Mouse (Mus musculus): ENCODE results near the gene Fhl2. TPM values are rescaled to one million over a fixed set of nuclear protein-coding genes. Genes with fewer than 3 reads are reported as not detected.
"Not testable (repeated sequence)": the region's sequence is repeated elsewhere in the genome, so short reads cannot be mapped to it uniquely, and the experiment has no call there.

Gene Fhl2
- polyA plus RNA-seq, 1 experiment from 2014 or later = 14.6 TPM

DNA sequence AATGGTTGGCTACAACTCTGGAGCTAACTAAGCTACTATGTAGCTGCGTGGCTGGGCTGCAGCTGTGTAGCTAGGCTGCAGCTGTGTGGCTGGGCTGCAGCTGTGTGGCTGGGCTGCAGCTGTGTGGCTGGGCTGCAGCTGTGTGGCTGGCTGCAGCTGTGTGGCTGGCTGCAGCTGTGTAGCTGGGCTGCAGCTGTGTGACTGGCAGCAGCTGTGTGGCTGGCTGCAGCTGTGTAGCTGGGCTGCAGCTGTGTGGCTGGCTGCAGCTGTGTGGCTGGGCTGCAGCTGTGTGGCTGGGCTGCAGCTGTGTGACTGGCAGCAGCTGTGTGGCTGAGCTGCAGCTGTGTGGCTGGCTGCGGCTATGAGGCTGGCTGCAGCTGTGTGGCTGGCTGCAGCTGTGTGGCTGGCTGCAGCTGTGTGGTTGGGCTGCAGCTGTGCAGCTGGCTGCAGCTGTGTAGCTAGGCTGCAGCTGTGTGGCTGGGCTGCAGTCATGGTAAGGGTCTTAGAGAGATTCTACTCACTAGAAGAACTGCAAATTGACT lies 60.2 kb downstream of the Fhl2 start:
- H3K4me3 ChIP-seq (ENCODE audit: low read depth, low read length); ATAC-seq (replicated peaks; ENCODE audit: insufficient number of reproducible peaks, low FRiP score, low TSS enrichment, low read depth); H3K4me2 ChIP-seq (ENCODE audit: low read depth, low read length); DNase-seq (ENCODE audit: low spot score); H3K36me3 ChIP-seq (replicated peaks; ENCODE audit: control insufficient read depth, insufficient read depth, low read depth, low read length); H3K4me1 ChIP-seq (ENCODE audit: control insufficient read depth, insufficient read depth, low read length); H3K9me3 ChIP-seq (replicated peaks; ENCODE audit: control insufficient read depth, low read length); H3K27me3 ChIP-seq (ENCODE audit: control insufficient read depth, insufficient read depth, low read length); H3K9ac ChIP-seq (replicated peaks; ENCODE audit: low read length); H3K27ac ChIP-seq (replicated peaks; ENCODE audit: low read depth, low read length): not testable (repeated sequence)
- WGBS = 69% methylated on average over 2 of the region's 2 CpGs

GRCm38 (mm10) chr1:43131591-43131990 lies 65.2 kb downstream of the Fhl2 start:
- Histone ChIP-seq H3K4me3 (ENCODE audit: low read depth, low read length) (no peak overlapping the region), H3K4me1 (ENCODE audit: control insufficient read depth, insufficient read depth, low read length) (no peaks in the 10 kb centered on the region), H3K9ac (replicated peaks; ENCODE audit: low read length) (no peak overlapping the region), H3K27ac (replicated peaks; ENCODE audit: low read depth, low read length) (no peak overlapping the region), H3K4me2 (ENCODE audit: low read depth, low read length) (no peak overlapping the region), H3K9me3 (replicated peaks; ENCODE audit: control insufficient read depth, low read length) (no peaks in the 10 kb centered on the region), H3K27me3 (ENCODE audit: control insufficient read depth, insufficient read depth, low read length) (no peaks in the 10 kb centered on the region), H3K36me3 (replicated peaks; ENCODE audit: control insufficient read depth, insufficient read depth, low read depth, low read length) (no peaks in the 10 kb centered on the region)
- WGBS = 90% methylated on average over 9 of the region's 9 CpGs
- DNase-seq (ENCODE audit: low spot score) (no peak), ATAC-seq (replicated peaks; ENCODE audit: insufficient number of reproducible peaks, low FRiP score, low TSS enrichment, low read depth) (no peak)

DNA sequence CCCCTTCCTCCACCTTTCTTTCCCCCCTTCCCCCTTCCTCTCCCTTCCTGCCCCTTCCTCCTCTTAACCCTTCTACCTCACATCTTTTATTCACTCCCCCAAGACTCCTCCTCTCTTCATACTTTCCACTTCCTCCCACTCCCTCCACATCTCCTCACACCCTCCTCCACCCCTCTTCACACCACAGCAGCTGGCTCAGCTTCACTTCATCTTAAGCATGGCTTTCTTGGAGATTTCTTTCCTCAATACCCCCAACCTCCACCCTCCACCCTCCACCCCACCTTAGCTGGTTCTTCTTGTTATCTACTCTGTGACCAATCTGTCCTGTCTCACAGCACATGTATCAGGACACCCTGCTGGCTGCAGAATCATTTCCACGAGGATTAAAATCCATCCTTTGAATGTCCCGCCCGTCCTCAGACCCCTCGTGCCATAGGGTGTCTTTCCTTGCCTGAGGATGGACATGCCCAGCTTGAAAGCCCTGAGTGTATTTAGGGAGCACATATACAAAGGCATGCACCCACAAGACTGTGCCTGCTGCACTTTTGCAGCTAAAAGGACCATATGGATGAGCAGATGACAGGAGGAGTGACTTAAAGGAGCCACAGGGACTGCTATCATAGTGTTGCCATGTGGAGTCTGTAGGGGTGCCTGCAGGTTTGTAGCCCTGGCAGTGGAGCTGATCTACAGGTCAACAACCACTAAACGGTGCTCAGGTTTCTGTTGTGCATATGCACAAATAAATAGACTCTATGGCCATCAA lies 66.4 kb downstream of the Fhl2 start:
- Histone ChIP-seq H3K27me3 (ENCODE audit: control insufficient read depth, insufficient read depth, low read length) (no peaks in the 10 kb centered on the region), H3K4me3 (ENCODE audit: low read depth, low read length) (no peak overlapping the region), H3K4me1 (ENCODE audit: control insufficient read depth, insufficient read depth, low read length) (no peaks in the 10 kb centered on the region), H3K9me3 (replicated peaks; ENCODE audit: control insufficient read depth, low read length) (no peaks in the 10 kb centered on the region), H3K9ac (replicated peaks; ENCODE audit: low read length) (no peak overlapping the region), H3K36me3 (replicated peaks; ENCODE audit: control insufficient read depth, insufficient read depth, low read depth, low read length) (no peaks in the 10 kb centered on the region), H3K4me2 (ENCODE audit: low read depth, low read length) (no peak overlapping the region), H3K27ac (replicated peaks; ENCODE audit: low read depth, low read length) (no peak overlapping the region)
- no peak for DNase-seq (ENCODE audit: low spot score)
- ATAC-seq (replicated peaks; ENCODE audit: insufficient number of reproducible peaks, low FRiP score, low TSS enrichment, low read depth) = no peak
- WGBS = 77% methylated on average over 5 of the region's 5 CpGs

DNA sequence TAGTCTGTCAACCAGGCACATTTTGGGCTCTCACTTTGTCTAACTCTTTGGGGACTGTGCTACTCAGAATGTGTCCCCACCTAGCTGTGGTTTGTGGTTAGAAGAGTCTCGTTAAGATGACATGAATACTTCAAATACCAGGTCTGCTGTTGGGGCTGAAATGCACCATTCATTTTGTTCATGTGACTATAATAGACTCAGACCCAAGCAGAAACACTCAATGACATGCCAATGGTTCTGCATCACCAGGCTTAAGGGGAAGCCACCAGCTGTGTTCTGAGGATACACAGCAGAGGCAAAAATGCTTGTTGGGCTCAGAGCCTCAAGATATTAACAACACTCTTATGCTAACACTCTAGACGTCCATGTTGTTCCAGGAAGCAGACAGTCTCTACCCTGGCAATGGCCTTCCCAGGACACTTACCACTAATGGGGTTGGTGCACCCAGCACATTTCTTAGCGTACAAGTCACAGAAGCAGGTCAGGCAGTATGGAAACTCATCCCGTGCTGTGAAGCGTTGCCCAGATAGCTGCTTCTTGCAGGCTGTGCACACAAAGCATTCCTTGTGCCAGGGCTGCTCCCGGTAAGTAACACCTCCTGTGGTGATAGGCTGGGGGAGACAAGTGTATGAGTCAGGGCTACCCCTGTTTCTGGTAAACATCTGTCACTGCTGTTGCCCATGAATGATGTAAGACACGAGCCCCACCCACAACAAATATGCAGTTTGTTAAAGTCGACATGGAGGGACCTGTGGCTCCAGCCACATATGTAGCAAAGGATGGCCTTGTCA lies 68.8 kb downstream of the Fhl2 start:
- DNase-seq (ENCODE audit: low spot score) (no peak), ATAC-seq (replicated peaks; ENCODE audit: insufficient number of reproducible peaks, low FRiP score, low TSS enrichment, low read depth) (no peak)
- Histone ChIP-seq H3K4me1 (ENCODE audit: control insufficient read depth, insufficient read depth, low read length) (no peaks in the 10 kb centered on the region), H3K27ac (replicated peaks; ENCODE audit: low read depth, low read length) (no peak overlapping the region), H3K9ac (replicated peaks; ENCODE audit: low read length) (no peak overlapping the region), H3K36me3 (replicated peaks; ENCODE audit: control insufficient read depth, insufficient read depth, low read depth, low read length) (no peaks in the 10 kb centered on the region), H3K9me3 (replicated peaks; ENCODE audit: control insufficient read depth, low read length) (no peaks in the 10 kb centered on the region), H3K4me2 (ENCODE audit: low read depth, low read length) (no peak overlapping the region), H3K27me3 (ENCODE audit: control insufficient read depth, insufficient read depth, low read length) (no peaks in the 10 kb centered on the region), H3K4me3 (ENCODE audit: low read depth, low read length) (no peak overlapping the region)
- WGBS = 78% methylated on average over 8 of the region's 8 CpGs

DNA sequence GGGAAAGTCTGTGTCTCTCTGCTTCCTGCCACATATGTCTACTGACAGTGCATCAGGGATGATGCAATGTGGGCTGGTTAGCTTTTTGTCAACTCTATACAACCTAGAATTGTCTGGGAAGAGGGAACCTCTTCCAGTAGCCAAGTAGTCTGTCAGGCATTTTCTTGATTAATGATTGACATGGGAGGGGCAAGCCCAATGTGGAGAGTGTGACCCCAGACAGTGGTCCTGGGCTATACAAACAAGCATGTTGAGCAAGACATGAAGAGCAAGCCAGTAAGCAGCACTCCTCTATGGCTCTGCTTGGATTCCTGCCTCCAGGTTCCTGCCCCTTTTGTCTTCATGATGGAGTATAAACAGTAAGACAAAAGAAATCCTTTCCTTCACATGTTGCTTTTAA lies 69.6 kb downstream of the Fhl2 start:
- H3K27ac ChIP-seq (replicated peaks; ENCODE audit: low read depth, low read length) = no peak overlapping the region
- no peak overlapping the region for H3K4me2 ChIP-seq (ENCODE audit: low read depth, low read length)
- no peaks in the 10 kb centered on the region for H3K36me3 ChIP-seq (replicated peaks; ENCODE audit: control insufficient read depth, insufficient read depth, low read depth, low read length)
- H3K4me1 ChIP-seq (ENCODE audit: control insufficient read depth, insufficient read depth, low read length) = no peaks in the 10 kb centered on the region
- H3K9ac ChIP-seq (replicated peaks; ENCODE audit: low read length) = no peak overlapping the region
- ATAC-seq (replicated peaks; ENCODE audit: insufficient number of reproducible peaks, low FRiP score, low TSS enrichment, low read depth) (no peak), DNase-seq (ENCODE audit: low spot score) (no peak)
- no peaks in the 10 kb centered on the region for H3K27me3 ChIP-seq (ENCODE audit: control insufficient read depth, insufficient read depth, low read length)
- H3K4me3 ChIP-seq (ENCODE audit: low read depth, low read length) = no peak overlapping the region
- H3K9me3 ChIP-seq (replicated peaks; ENCODE audit: control insufficient read depth, low read length) = no peaks in the 10 kb centered on the region

GRCm38 (mm10) chr1:43124726-43125125 lies 72.1 kb downstream of the Fhl2 start:
- Histone ChIP-seq H3K4me2 (ENCODE audit: low read depth, low read length) (no peak overlapping the region), H3K4me1 (ENCODE audit: control insufficient read depth, insufficient read depth, low read length) (no peaks in the 10 kb centered on the region), H3K4me3 (ENCODE audit: low read depth, low read length) (no peak overlapping the region), H3K36me3 (replicated peaks; ENCODE audit: control insufficient read depth, insufficient read depth, low read depth, low read length) (no peaks in the 10 kb centered on the region), H3K9ac (replicated peaks; ENCODE audit: low read length) (no peak overlapping the region), H3K27ac (replicated peaks; ENCODE audit: low read depth, low read length) (no peak overlapping the region), H3K27me3 (ENCODE audit: control insufficient read depth, insufficient read depth, low read length) (no peaks in the 10 kb centered on the region), H3K9me3 (replicated peaks; ENCODE audit: control insufficient read depth, low read length) (no peaks in the 10 kb centered on the region)
- no peak for ATAC-seq (replicated peaks; ENCODE audit: insufficient number of reproducible peaks, low FRiP score, low TSS enrichment, low read depth)
- DNase-seq (ENCODE audit: low spot score) = no peak
- WGBS = 84% methylated on average over 4 of the region's 4 CpGs

DNA sequence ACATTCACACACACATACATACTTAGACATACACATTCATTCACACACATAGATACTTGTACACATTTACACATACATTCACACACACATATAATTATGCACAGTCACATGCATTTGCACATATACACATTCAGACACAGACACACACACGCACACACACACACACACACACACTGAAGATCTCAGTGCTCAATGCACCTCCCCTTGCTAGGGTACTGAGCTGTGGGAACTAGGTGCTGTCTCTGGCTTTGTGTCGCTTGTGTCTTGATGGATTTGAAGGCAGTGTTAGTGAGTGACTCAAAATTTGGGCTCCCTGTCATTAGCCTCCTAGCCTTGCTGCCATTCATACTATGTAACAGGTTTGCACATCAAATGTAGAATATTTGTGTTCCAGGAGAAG lies 74.2 kb downstream of the Fhl2 start:
- Histone ChIP-seq H3K36me3 (replicated peaks; ENCODE audit: control insufficient read depth, insufficient read depth, low read depth, low read length) (no peaks in the 10 kb centered on the region), H3K27me3 (ENCODE audit: control insufficient read depth, insufficient read depth, low read length) (no peaks in the 10 kb centered on the region), H3K9me3 (replicated peaks; ENCODE audit: control insufficient read depth, low read length) (no peaks in the 10 kb centered on the region), H3K9ac (replicated peaks; ENCODE audit: low read length) (no peak overlapping the region), H3K27ac (replicated peaks; ENCODE audit: low read depth, low read length) (no peak overlapping the region), H3K4me3 (ENCODE audit: low read depth, low read length) (no peak overlapping the region), H3K4me2 (ENCODE audit: low read depth, low read length) (no peak overlapping the region), H3K4me1 (ENCODE audit: control insufficient read depth, insufficient read depth, low read length) (no peaks in the 10 kb centered on the region)
- ATAC-seq (replicated peaks; ENCODE audit: insufficient number of reproducible peaks, low FRiP score, low TSS enrichment, low read depth) (no peak), DNase-seq (ENCODE audit: low spot score) (no peak)
- WGBS = 80% methylated on average over 2 of the region's 2 CpGs

DNA sequence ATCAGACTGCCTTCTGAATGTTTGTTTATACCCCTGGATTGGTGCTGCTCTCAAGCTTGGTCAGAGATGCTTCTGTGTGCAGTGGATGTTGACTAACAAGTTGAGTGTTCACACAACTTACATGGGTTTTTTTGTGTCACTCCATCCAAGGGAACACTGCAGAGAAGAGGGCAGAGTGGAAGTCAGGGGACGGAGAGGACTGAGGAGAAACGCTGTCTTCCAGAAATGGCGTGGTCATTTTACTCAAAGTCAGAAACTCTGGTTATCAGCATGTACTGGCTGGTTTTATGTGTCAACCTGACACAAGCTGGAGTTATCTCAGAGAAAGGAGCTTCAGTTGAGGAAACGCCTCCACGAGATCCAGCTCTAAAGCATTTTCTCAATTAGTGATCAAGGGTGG lies 75.8 kb downstream of the Fhl2 start:
- Histone ChIP-seq H3K9ac (replicated peaks; ENCODE audit: low read length) (no peak overlapping the region), H3K27ac (replicated peaks; ENCODE audit: low read depth, low read length) (no peak overlapping the region), H3K4me3 (ENCODE audit: low read depth, low read length) (no peak overlapping the region), H3K4me2 (ENCODE audit: low read depth, low read length) (no peak overlapping the region), H3K27me3 (ENCODE audit: control insufficient read depth, insufficient read depth, low read length) (no peaks in the 10 kb centered on the region), H3K36me3 (replicated peaks; ENCODE audit: control insufficient read depth, insufficient read depth, low read depth, low read length) (peaks cover 4% of the 10 kb centered on the region), H3K4me1 (ENCODE audit: control insufficient read depth, insufficient read depth, low read length) (no peaks in the 10 kb centered on the region), H3K9me3 (replicated peaks; ENCODE audit: control insufficient read depth, low read length) (no peaks in the 10 kb centered on the region)
- 94% methylated on average over 5 of the region's 5 CpGs for WGBS
- ATAC-seq (replicated peaks; ENCODE audit: insufficient number of reproducible peaks, low FRiP score, low TSS enrichment, low read depth) (no peak), DNase-seq (ENCODE audit: low spot score) (no peak)
